Comparison of ENCODE assay signal across 9 mouse cellular contexts in genomic region chr8:123654763-123655162, GRCm38 (mm10). TPM values are rescaled to one million over a fixed set of nuclear protein-coding genes. Genes with fewer than 3 reads are reported as not detected.
DNase-seq lines count a peak whose midpoint lies in the region; ATAC-seq and TF ChIP-seq lines count a peak whose summit lies in the region.
"Had no signal": no experiment of that assay in that cellular context is flagged by ENCODE, and none has a peak within 500 bp of the region (broad histone marks: within the 10 kb centered on the region; RNA-seq: fewer than 3 reads in every experiment).

No protein-coding gene starts in this region.

- no peak for TF ChIP-seq CTCF in small intestine, adult 2 months (IDR thresholded peaks at IDR 0.05; ENCODE audit: extremely low read depth, insufficient read length, insufficient replicate concordance, low read depth, low read length)

- peaks cover 32% of the 10 kb centered on the region for H3K4me1 ChIP-seq in kidney, embryonic 16.5 days (ENCODE audit: insufficient read depth, low read length)
- peaks cover 16% of the 10 kb centered on the region for H3K4me1 ChIP-seq in forebrain, embryonic 12.5 days
- H3K4me1 ChIP-seq in liver, embryonic 11.5 days (replicated peaks; ENCODE audit: control insufficient read depth, insufficient read depth, low read length) = peaks cover 4% of the 10 kb centered on the region; the same call in 1 of the 2 replicates
- H3K4me1 ChIP-seq in small intestine, adult 2 months (ENCODE audit: control insufficient read depth, insufficient read depth, insufficient read length, low read length) = no peaks in the 10 kb centered on the region; the same call in 1 of the 2 replicates

- peaks cover 19% of the 10 kb centered on the region; the same call in 1 of the 2 replicates for H3K36me3 ChIP-seq in kidney, embryonic 16.5 days (ENCODE audit: insufficient read depth, low read length)
- H3K36me3 ChIP-seq in forebrain, embryonic 12.5 days (replicated peaks) = peaks cover 31% of the 10 kb centered on the region
- no peaks in the 10 kb centered on the region for H3K36me3 ChIP-seq in liver, embryonic 11.5 days (ENCODE audit: control insufficient read depth, insufficient read depth, low read length)
- peaks cover 31% of the 10 kb centered on the region for H3K36me3 ChIP-seq in small intestine, adult 2 months (ENCODE audit: control insufficient read depth, insufficient read depth, low read length)

- ATAC-seq in kidney, embryonic 16.5 days (ENCODE audit: low FRiP score, low TSS enrichment) = no peak
- no peak for ATAC-seq in forebrain, embryonic 12.5 days (ENCODE audit: low FRiP score)
- ATAC-seq in liver, embryonic 11.5 days (replicated peaks; ENCODE audit: low FRiP score) = no peak

- H3K27ac ChIP-seq in kidney, embryonic 16.5 days (ENCODE audit: low read length) = peak overlapping the region; percentile 87
- no peak overlapping the region for H3K27ac ChIP-seq in forebrain, embryonic 12.5 days
- no peak overlapping the region for H3K27ac ChIP-seq in liver, embryonic 11.5 days (ENCODE audit: low read depth, low read length)
- H3K27ac ChIP-seq in small intestine, adult 2 months (ENCODE audit: insufficient read depth, low read depth, low read length) = peak overlapping the region; percentile 13; the same call in 1 of the 2 replicates

- no peak for TF ChIP-seq POLR2A in small intestine, adult 2 months (IDR thresholded peaks at IDR 0.05; ENCODE audit: low read depth, low read length)

- 10% methylated on average over 5 of the region's 5 CpGs for WGBS in kidney, embryonic 16.5 days
- 15% methylated on average over 5 of the region's 5 CpGs for WGBS in forebrain, embryonic 12.5 days
- WGBS in liver, embryonic 11.5 days = 29% methylated on average over 5 of the region's 5 CpGs
- 28% methylated on average over 5 of the region's 5 CpGs for WGBS in small intestine, adult 2 months

- peak overlapping the region; percentile 78 for H3K4me3 ChIP-seq in kidney, embryonic 16.5 days (ENCODE audit: low read length)
- peak overlapping the region; percentile 73 for H3K4me3 ChIP-seq in forebrain, embryonic 12.5 days (replicated peaks)
- H3K4me3 ChIP-seq in liver, embryonic 11.5 days (ENCODE audit: low read depth, low read length) = peak overlapping the region; percentile 69
- peak overlapping the region; percentile 55; the same call in 1 of the 2 replicates for H3K4me3 ChIP-seq in small intestine, adult 2 months (ENCODE audit: low read depth, low read length)

- H3K9ac ChIP-seq in kidney, embryonic 16.5 days (replicated peaks; ENCODE audit: low read length) = peak overlapping the region; percentile 95
- H3K9ac ChIP-seq in forebrain, embryonic 12.5 days = peak overlapping the region; percentile 88
- no peak overlapping the region for H3K9ac ChIP-seq in liver, embryonic 11.5 days (ENCODE audit: low read depth, low read length)

- H3K27me3 ChIP-seq in kidney, embryonic 16.5 days (ENCODE audit: insufficient read depth, low read length) = no peaks in the 10 kb centered on the region
- no peaks in the 10 kb centered on the region for H3K27me3 ChIP-seq in forebrain, embryonic 12.5 days
- H3K27me3 ChIP-seq in liver, embryonic 11.5 days (replicated peaks; ENCODE audit: control insufficient read depth, insufficient read depth, low read length) = peaks cover 26% of the 10 kb centered on the region
- no peaks in the 10 kb centered on the region for H3K27me3 ChIP-seq in small intestine, adult 2 months (ENCODE audit: control insufficient read depth, insufficient read depth, low read length)
- H3K27me3 ChIP-seq: Patski had no signal

- peak overlapping the region; percentile 70 for H3K4me2 ChIP-seq in kidney, embryonic 16.5 days (replicated peaks; ENCODE audit: low read depth, low read length)
- H3K4me2 ChIP-seq in forebrain, embryonic 12.5 days = peak overlapping the region; percentile 66
- H3K4me2 ChIP-seq in liver, embryonic 11.5 days = peak overlapping the region; percentile 75

- no peak for DNase-seq in kidney, postnatal 25 days
- DNase-seq in liver, embryonic 11.5 days (ENCODE audit: low spot score) = no peak
- no peak for DNase-seq in right cerebral cortex, postnatal 14 days
- DNase-seq in gastrocnemius, postnatal 10 days = no peak
- DNase-seq in spleen, postnatal 14 days (ENCODE audit: low spot score in 2 of 2) = no peak

- H3K9me3 ChIP-seq in kidney, embryonic 16.5 days (ENCODE audit: low read length) = no peaks in the 10 kb centered on the region
- no peaks in the 10 kb centered on the region for H3K9me3 ChIP-seq in forebrain, embryonic 12.5 days
- no peaks in the 10 kb centered on the region for H3K9me3 ChIP-seq in liver, embryonic 11.5 days (ENCODE audit: control insufficient read depth, low read length)

RNA-seq across cellular contexts. Expression of gene Rhou, which starts 1.0 kb away (rescaled TPM):
- 7.9 TPM in 2 replicates for polyA plus RNA-seq in kidney, embryonic 16.5 days (2015; fragmentation: Nextera tagmentation; extraction: Ambion mirVana)
- 7.6 and 7.9 TPM in 2 replicates for polyA plus RNA-seq in forebrain, embryonic 12.5 days (2016; fragmentation: Nextera tagmentation; extraction: Ambion mirVana)
- 4.8 and 4.9 TPM in 2 replicates for polyA plus RNA-seq in liver, embryonic 11.5 days (2014; fragmentation: Nextera tagmentation; extraction: Ambion mirVana)
- polyA plus RNA-seq in small intestine, adult 2 months (2012; rRNA removed) = 18.3 and 35.3 TPM in 2 replicates
- 1 to 10 TPM; 4.1 to 4.7 TPM for total RNA-seq in gastrocnemius, postnatal 10 days (2021)

Comparison
In these comparisons a context has a peak if more than half of its experiments do, and no peak if none do; other contexts are left out.
1. H3K27ac ChIP-seq: peak in kidney, embryonic 16.5 days (single experiment) and small intestine, adult 2 months (single experiment); none in forebrain, embryonic 12.5 days (single experiment) and liver, embryonic 11.5 days (single experiment).
2. Peak in every context shown above with its lines, with median percentiles within 50 percentile points of each other: H3K4me2 ChIP-seq and H3K4me3 ChIP-seq.